Mouse (Mus musculus) C2C12 (cell line): ENCODE measurements around the gene Adap1. TPM values are rescaled to one million over a fixed set of nuclear protein-coding genes. Genes with fewer than 3 reads are reported as not detected.

ENCODE experiments used
- H3K27me3 ChIP-seq: one replicate; pipeline ENCODE4 v1.6.1; 2011; ENCODE audit not compliant: control insufficient read depth, insufficient read depth, insufficient read length
- H3K36me3 ChIP-seq: one replicate; pipeline ENCODE4 v1.6.1; 2011; ENCODE audit not compliant: control insufficient read depth, insufficient read depth
- H3K4me3 ChIP-seq: one replicate; pipeline ENCODE4 v1.5.1; 2011; ENCODE audit warnings: mild to moderate bottlenecking, control low read depth; ENCODE audit not compliant: poor library complexity, insufficient read depth, severe bottlenecking
- H3K79me2 ChIP-seq: one replicate; pipeline ENCODE4 v1.6.1; 2011; ENCODE audit not compliant: control insufficient read depth, insufficient read depth
- H3K79me3 ChIP-seq: one replicate; pipeline ENCODE4 v1.6.1; 2011; ENCODE audit warnings: low read depth, control low read depth
- H3ac ChIP-seq: one replicate; pipeline ENCODE3; 2011; ENCODE audit warnings: low read depth; ENCODE audit not compliant: control insufficient read depth, insufficient read length
- CEBPB ChIP-seq: IDR thresholded peaks from one replicate; pipeline ENCODE4 v1.6.1; 2011; ENCODE audit warnings: low read depth, mild to moderate bottlenecking, control low read depth, moderate library complexity
- CTCF ChIP-seq: IDR thresholded peaks from one replicate; pipeline ENCODE4 v1.5.1; 2011; ENCODE audit not compliant: control insufficient read depth, insufficient read depth, insufficient read length
- FOSL1 ChIP-seq: IDR thresholded peaks from one replicate; pipeline ENCODE4 v1.8.0; 2011; ENCODE audit warnings: mild to moderate bottlenecking, low read length; ENCODE audit not compliant: poor library complexity, insufficient read depth, severe bottlenecking
- MAX ChIP-seq: IDR thresholded peaks from one replicate; pipeline ENCODE4 v1.6.1; 2011; ENCODE audit warnings: mild to moderate bottlenecking, control low read depth
- MYOD1 ChIP-seq: IDR thresholded peaks from one replicate; pipeline ENCODE4 v1.6.1; 2011; ENCODE audit warnings: low read depth; ENCODE audit not compliant: control insufficient read depth, insufficient read length
- MYOG ChIP-seq: IDR thresholded peaks from one replicate; pipeline ENCODE4 v1.6.1; 2011; ENCODE audit not compliant: control insufficient read depth, insufficient read length; ENCODE audit errors: extremely low read depth
- USF1 ChIP-seq: IDR thresholded peaks from one replicate; pipeline ENCODE4 v1.6.1; 2011; ENCODE audit warnings: low read depth, mild to moderate bottlenecking, control low read depth, moderate library complexity
- polyA plus RNA-seq: library from polyadenylated mRNA; unstranded; fragments of >200 nt; fragmentation: generic; extraction: Trizol; gene quantifications from one replicate; pipeline ENCODE4 v1.2.1, GENCODE M21; 2012; ENCODE audit warnings: missing spikeins

Adap1 gene
- polyA plus RNA-seq, 1 experiment, result 0.06 TPM

- Histone ChIP-seq H3K79me2 (no peaks in the 10 kb centered on the region), H3K27me3 (peaks cover 18% of the 10 kb centered on the region), H3K4me3 (no peak overlapping the region), H3K79me3 (no peaks in the 10 kb centered on the region), H3K36me3 (no peaks in the 10 kb centered on the region), H3ac (no peak overlapping the region)
- TF ChIP-seq CEBPB, result no peak
- TF ChIP-seq MYOG, result no peak
- no peak for TF ChIP-seq MYOD1
- TF ChIP-seq CTCF, result no peak
- TF ChIP-seq USF1, result no peak
- TF ChIP-seq FOSL1, result no peak
- no peak for TF ChIP-seq MAX
Observed at GRCm38 (mm10) chr5:139297745-139298144, 27.7 kb downstream of the Adap1 start.

- TF ChIP-seq MYOG, result no peak
- TF ChIP-seq USF1, result no peak
- TF ChIP-seq MAX, result no peak
- TF ChIP-seq CEBPB, result no peak
- H3K79me2 ChIP-seq, result no peaks in the 10 kb centered on the region
- H3ac ChIP-seq, result no peak overlapping the region
- peaks cover 18% of the 10 kb centered on the region for H3K27me3 ChIP-seq
- H3K4me3 ChIP-seq, result no peak overlapping the region
- no peaks in the 10 kb centered on the region for H3K79me3 ChIP-seq
- no peaks in the 10 kb centered on the region for H3K36me3 ChIP-seq
Observed at GRCm38 (mm10) chr5:139297092-139297491, 28.3 kb downstream of the Adap1 start.

DNA sequence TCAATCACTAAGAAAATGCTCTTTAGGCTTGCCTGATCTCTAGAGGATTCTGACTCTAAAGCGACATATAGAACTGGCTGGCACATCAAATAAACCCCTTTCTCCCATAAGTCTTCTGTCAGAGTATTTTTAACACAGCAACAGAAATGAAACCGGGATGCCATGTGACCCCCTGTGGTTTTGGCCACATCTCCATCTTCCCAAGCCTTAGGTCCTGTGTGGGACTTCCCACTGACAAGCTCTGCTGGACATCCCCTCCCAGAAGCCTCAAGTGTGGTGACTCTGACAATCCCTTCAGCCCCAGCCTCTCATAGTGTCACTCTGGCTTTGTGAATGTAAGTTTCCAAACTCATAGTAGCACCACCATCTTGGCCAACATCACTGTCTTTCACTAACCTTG is 31.3 kb downstream of the Adap1 start:
- TF ChIP-seq CTCF (no peak), CEBPB (no peak), USF1 (no peak), MAX (no peak), FOSL1 (no peak), MYOG (no peak), MYOD1 (no peak)
- H3K36me3 ChIP-seq, result no peaks in the 10 kb centered on the region
- H3K79me2 ChIP-seq, result no peaks in the 10 kb centered on the region
- H3K27me3 ChIP-seq, result peaks cover 12% of the 10 kb centered on the region
- no peak overlapping the region for H3ac ChIP-seq
- H3K79me3 ChIP-seq, result no peaks in the 10 kb centered on the region
- H3K4me3 ChIP-seq, result no peak overlapping the region

- TF ChIP-seq CEBPB, result no peak
- no peak for TF ChIP-seq MYOD1
- no peak for TF ChIP-seq USF1
- TF ChIP-seq CTCF, result no peak
- no peak for TF ChIP-seq FOSL1
- no peaks in the 10 kb centered on the region for H3K36me3 ChIP-seq
Observed at GRCm38 (mm10) chr5:139291811-139292560, 33.4 kb downstream of the Adap1 start.

DNA sequence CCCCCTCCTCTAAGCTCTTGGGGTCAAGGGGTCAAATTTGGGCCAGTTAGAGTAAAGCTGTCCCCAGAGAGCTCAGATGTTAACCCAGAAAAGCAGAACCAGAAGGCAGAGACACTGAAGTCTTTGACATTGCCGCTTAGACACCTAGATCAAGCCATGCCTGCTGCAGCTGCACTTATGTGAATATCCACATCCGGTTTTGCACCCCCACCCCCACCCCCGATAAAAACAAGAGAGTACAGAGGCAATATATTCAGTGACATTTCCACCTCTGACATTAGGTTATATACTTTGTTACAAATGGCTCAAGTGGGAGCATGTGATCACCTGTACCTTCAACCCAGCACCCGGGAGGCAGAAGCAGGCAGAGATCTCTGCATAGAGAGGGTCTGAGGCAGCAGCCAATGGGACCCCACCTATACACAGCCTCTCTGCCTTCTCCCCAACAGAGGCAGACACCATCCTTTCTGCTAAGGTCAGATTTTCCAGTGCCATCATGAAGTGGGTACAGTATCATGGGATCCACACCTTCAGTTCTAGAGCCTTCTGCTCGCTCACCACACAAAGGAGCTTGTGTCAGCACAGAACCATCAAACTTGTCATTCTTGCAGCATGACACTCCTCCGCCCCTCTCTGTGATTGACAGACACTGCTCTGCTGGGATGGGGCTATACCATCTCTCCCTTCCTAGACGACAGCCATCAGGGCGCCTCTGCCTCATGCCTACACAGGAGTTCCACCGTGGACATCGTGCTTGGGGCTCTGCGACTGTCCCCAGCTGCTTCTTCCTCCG is 34.8 kb downstream of the Adap1 start:
- TF ChIP-seq MAX, result no peak
- no peak for TF ChIP-seq FOSL1
- no peak for TF ChIP-seq USF1
- TF ChIP-seq CEBPB, result no peak
- TF ChIP-seq CTCF, result no peak
- no peak for TF ChIP-seq MYOD1
- no peak for TF ChIP-seq MYOG
- H3K36me3 ChIP-seq, result no peaks in the 10 kb centered on the region
- H3K4me3 ChIP-seq, result no peak overlapping the region

More at GRCm38 (mm10) chr5:139291811-139292560, 33.4 kb downstream of the Adap1 start:
- H3K4me3 ChIP-seq, result no peak overlapping the region
- H3K79me2 ChIP-seq, result no peaks in the 10 kb centered on the region
- H3ac ChIP-seq, result no peak overlapping the region
- no peaks in the 10 kb centered on the region for H3K79me3 ChIP-seq
- H3K27me3 ChIP-seq, result peaks cover 5% of the 10 kb centered on the region

DNA sequence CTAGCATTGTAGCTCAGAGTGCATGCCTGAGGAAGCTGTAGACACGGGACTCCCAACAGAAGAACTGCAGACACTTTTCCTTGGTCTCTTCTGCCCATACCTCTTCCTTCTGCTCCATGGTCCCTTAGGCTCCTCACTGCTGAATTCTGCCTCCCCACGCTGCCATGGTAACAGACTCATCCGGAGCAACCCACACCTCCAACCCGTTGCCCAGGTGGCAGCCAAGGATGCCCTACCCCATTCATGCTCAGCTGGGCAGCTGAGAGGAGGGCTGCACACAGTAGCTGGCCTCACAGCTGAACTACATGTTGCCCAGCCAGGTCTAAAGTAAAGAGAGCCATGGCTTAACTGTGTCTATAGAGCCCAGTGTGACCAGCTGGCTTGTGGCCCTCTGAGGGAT is 36.8 kb downstream of the Adap1 start:
- Histone ChIP-seq H3K79me2 (no peaks in the 10 kb centered on the region), H3K27me3 (peaks cover 13% of the 10 kb centered on the region), H3ac (no peak overlapping the region), H3K79me3 (no peaks in the 10 kb centered on the region), H3K4me3 (no peak overlapping the region), H3K36me3 (no peaks in the 10 kb centered on the region)
- no peak for TF ChIP-seq USF1
- TF ChIP-seq MYOG, result no peak
- TF ChIP-seq MYOD1, result no peak
- TF ChIP-seq FOSL1, result no peak
- no peak for TF ChIP-seq MAX
- no peak for TF ChIP-seq CEBPB
- TF ChIP-seq CTCF, result no peak

More for the DNA sequence above, 34.8 kb downstream of the Adap1 start:
- Histone ChIP-seq H3K27me3 (peaks cover 8% of the 10 kb centered on the region), H3ac (no peak overlapping the region), H3K79me2 (no peaks in the 10 kb centered on the region), H3K79me3 (no peaks in the 10 kb centered on the region)
